Mouse (Mus musculus): ENCODE data around the gene Dennd1a. TPM values are rescaled to one million over a fixed set of nuclear protein-coding genes. Genes with fewer than 3 reads are reported as not detected.

Gene Dennd1a
- polyA plus RNA-seq, 1 experiment, result 20.8 TPM

GRCm38 (mm10) chr2:38133036-38133825 is 154.0 kb downstream of the Dennd1a start:
- 90% methylated on average over 5 of the region's 5 CpGs for WGBS
- TF ChIP-seq CTCF (IDR thresholded peaks at IDR 0.05; ENCODE audit: insufficient read depth, low read length) (no peak), POLR2A (IDR thresholded peaks at IDR 0.05; ENCODE audit: borderline replicate concordance, extremely low read depth, low read depth, low read length) (no peak)
- H3K4me1 ChIP-seq (ENCODE audit: control insufficient read depth, insufficient read depth, low read length), result 0 out of 2 replicates have a peak, but pooled peaks cover 2% of the 10 kb centered on the region
- H3K4me3 ChIP-seq (replicated peaks; ENCODE audit: extremely low read depth, low read depth, low read length), result no peak overlapping the region
- no peak for DNase-seq

GRCm38 (mm10) chr2:38132233-38132822 is 154.9 kb downstream of the Dennd1a start:
- TF ChIP-seq POLR2A (IDR thresholded peaks at IDR 0.05; ENCODE audit: borderline replicate concordance, extremely low read depth, low read depth, low read length) (no peak), CTCF (IDR thresholded peaks at IDR 0.05; ENCODE audit: insufficient read depth, low read length) (no peak)
- no peak for DNase-seq
- WGBS, result 93% methylated on average over 1 of the region's 1 CpGs

DNA sequence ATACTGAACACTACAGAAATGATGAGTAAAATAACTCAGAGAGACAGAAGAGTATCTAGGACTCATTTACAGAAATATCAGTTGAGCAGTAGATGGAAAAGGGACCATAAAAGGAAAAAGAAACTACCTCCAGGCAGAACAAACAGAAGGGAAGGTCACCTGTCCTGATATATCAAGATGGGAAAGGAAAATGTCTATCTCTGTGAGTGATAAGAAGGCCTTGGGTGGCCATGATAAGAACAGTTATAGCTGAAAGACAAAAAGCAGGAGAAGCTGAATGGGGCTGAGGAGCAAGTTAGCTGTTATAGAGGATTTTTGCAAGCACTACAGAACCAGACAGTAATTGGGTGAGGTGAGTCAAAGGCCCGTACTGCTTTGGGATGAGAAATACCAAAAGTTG is 155.7 kb downstream of the Dennd1a start:
- 98% methylated on average over 1 of the region's 1 CpGs for WGBS
- H3K4me3 ChIP-seq (replicated peaks; ENCODE audit: extremely low read depth, low read depth, low read length), result no peak overlapping the region

More at GRCm38 (mm10) chr2:38132233-38132822, 154.9 kb downstream of the Dennd1a start:
- Histone ChIP-seq H3K4me3 (replicated peaks; ENCODE audit: extremely low read depth, low read depth, low read length) (no peak overlapping the region), H3K4me1 (ENCODE audit: control insufficient read depth, insufficient read depth, low read length) (0 out of 2 replicates have a peak, but pooled peaks cover 2% of the 10 kb centered on the region)

DNA sequence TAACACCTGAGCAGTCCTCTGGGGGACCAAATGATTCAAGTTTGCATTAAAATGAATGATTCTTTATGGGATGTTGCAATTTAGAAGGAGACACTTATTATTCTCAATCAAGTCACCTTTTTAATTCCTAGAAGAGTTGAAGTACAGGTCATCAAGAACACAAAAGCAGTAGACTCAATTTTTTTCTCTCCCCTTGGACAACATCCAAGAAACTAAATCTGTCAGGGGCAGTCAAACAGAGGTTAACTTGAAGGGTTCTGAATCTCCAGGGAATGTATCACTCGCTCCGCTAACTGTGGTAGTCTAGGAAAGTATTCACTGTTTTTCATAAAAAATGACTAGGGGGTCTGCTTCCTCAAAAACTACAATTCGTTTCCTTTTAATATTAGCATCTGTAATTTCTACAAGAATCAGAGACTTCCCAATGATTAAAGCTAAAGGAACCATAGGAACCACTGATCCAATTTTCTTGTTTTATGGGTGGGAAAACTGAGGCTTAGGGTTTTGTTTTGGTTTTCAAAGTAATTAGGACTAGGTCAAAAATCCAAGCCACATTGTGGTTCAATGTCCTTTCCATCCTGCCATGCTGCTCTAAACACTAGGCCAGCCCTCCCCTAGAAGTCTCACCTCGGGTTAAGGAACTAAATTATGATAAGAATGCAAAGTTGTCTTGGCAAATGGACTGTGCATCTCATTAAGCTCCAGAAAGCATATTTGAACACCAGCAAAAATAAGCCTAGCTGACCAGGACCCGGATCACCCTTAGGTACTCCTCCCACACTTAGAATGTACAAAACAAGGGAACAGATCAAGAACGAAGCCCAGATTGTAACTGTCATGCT is 157.0 kb downstream of the Dennd1a start:
- TF ChIP-seq CTCF (IDR thresholded peaks at IDR 0.05; ENCODE audit: insufficient read depth, low read length), result no peak
- TF ChIP-seq POLR2A (IDR thresholded peaks at IDR 0.05; ENCODE audit: borderline replicate concordance, extremely low read depth, low read depth, low read length), result no peak
- WGBS, result 69% methylated on average over 6 of the region's 6 CpGs
- no peak for DNase-seq
- H3K4me3 ChIP-seq (replicated peaks; ENCODE audit: extremely low read depth, low read depth, low read length), result no peak overlapping the region
- H3K4me1 ChIP-seq (ENCODE audit: control insufficient read depth, insufficient read depth, low read length), result peaks cover 5% of the 10 kb centered on the region; the same call in 1 of the 2 replicates

More for the DNA sequence above, 155.7 kb downstream of the Dennd1a start:
- H3K4me1 ChIP-seq (ENCODE audit: control insufficient read depth, insufficient read depth, low read length), result 0 out of 2 replicates have a peak, but pooled peaks cover 2% of the 10 kb centered on the region
- no peak for DNase-seq
- no peak for TF ChIP-seq CTCF (IDR thresholded peaks at IDR 0.05; ENCODE audit: insufficient read depth, low read length)
- TF ChIP-seq POLR2A (IDR thresholded peaks at IDR 0.05; ENCODE audit: borderline replicate concordance, extremely low read depth, low read depth, low read length), result no peak

DNA sequence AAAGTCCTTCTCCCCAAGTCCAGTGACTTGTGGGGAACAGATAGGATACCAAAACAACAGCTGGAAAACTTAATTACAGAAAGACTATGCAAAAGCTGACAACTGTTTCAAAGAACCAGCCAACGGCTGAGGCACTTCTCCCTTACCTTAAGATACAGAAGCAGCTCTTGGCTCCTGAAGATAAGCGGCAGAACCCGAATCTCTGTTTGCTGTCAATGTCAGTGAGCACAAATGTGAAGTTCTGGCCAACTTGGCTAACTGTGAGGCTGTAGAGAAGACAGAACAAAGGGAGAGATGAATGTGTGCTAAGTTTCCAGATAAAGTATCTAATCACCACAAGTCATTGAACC is 160.8 kb downstream of the Dennd1a start:
- WGBS, result 51% methylated on average over 3 of the region's 3 CpGs

GRCm38 (mm10) chr2:38125671-38126382 is 161.4 kb downstream of the Dennd1a start:
- 69% methylated on average over 5 of the region's 5 CpGs for WGBS
- no peak for TF ChIP-seq POLR2A (IDR thresholded peaks at IDR 0.05; ENCODE audit: borderline replicate concordance, extremely low read depth, low read depth, low read length)
- no peak for TF ChIP-seq CTCF (IDR thresholded peaks at IDR 0.05; ENCODE audit: insufficient read depth, low read length)
- no peak overlapping the region for H3K4me3 ChIP-seq (replicated peaks; ENCODE audit: extremely low read depth, low read depth, low read length)

More for the DNA sequence above, 160.8 kb downstream of the Dennd1a start:
- H3K4me1 ChIP-seq (ENCODE audit: control insufficient read depth, insufficient read depth, low read length), result peaks cover 5% of the 10 kb centered on the region; the same call in 1 of the 2 replicates
- DNase-seq, result no peak
- H3K4me3 ChIP-seq (replicated peaks; ENCODE audit: extremely low read depth, low read depth, low read length), result no peak overlapping the region
- no peak for TF ChIP-seq CTCF (IDR thresholded peaks at IDR 0.05; ENCODE audit: insufficient read depth, low read length)
- TF ChIP-seq POLR2A (IDR thresholded peaks at IDR 0.05; ENCODE audit: borderline replicate concordance, extremely low read depth, low read depth, low read length), result no peak

DNA sequence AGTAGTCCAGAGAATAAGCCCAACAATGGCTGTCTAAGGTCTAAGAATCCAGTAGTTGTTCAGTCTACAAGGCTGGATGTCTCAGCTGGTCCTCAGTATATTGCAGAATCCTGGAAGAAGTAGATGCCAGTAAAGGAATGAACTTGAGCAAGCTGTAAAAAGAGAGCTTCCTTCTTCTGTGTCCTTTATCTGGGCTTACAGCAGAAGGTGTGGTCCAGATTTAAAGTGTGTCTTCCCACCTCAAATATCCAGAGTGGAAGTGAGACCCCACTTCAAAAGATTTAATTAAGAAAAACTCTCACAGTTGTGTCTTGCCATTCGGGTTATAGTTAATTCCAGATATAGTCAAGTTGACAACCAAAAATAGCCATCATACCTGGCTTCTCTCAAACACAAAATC is 162.5 kb downstream of the Dennd1a start:
- H3K4me1 ChIP-seq (ENCODE audit: control insufficient read depth, insufficient read depth, low read length), result peaks cover 3% of the 10 kb centered on the region; the same call in 1 of the 2 replicates
- no peak overlapping the region for H3K4me3 ChIP-seq (replicated peaks; ENCODE audit: extremely low read depth, low read depth, low read length)
- TF ChIP-seq CTCF (IDR thresholded peaks at IDR 0.05; ENCODE audit: insufficient read depth, low read length) (no peak), POLR2A (IDR thresholded peaks at IDR 0.05; ENCODE audit: borderline replicate concordance, extremely low read depth, low read depth, low read length) (no peak)
- WGBS, result 98% methylated on average over 1 of the region's 1 CpGs
- DNase-seq, result no peak

More at GRCm38 (mm10) chr2:38125671-38126382, 161.4 kb downstream of the Dennd1a start:
- no peak for DNase-seq
- peaks cover 5% of the 10 kb centered on the region; the same call in 1 of the 2 replicates for H3K4me1 ChIP-seq (ENCODE audit: control insufficient read depth, insufficient read depth, low read length)

- no peak for TF ChIP-seq CTCF (IDR thresholded peaks at IDR 0.05; ENCODE audit: insufficient read depth, low read length)
- 85% methylated on average over 2 of the region's 2 CpGs for WGBS
- DNase-seq, result no peak
- Histone ChIP-seq H3K4me3 (replicated peaks; ENCODE audit: extremely low read depth, low read depth, low read length) (no peak overlapping the region), H3K4me1 (ENCODE audit: control insufficient read depth, insufficient read depth, low read length) (peaks cover 5% of the 10 kb centered on the region; the same call in 1 of the 2 replicates)
Observed at GRCm38 (mm10) chr2:38115000-38115399, 172.2 kb downstream of the Dennd1a start.
